Mouse (Mus musculus) gastrocnemius, postnatal 25 days (tissue): ENCODE results near the gene Tnfrsf19. TPM values are rescaled to one million over a fixed set of nuclear protein-coding genes. Genes with fewer than 3 reads are reported as not detected.

ENCODE experiments used
- DNase-seq: peaks from one replicate; pipeline ENCODE4 v3.0.0; 2022
- total RNA-seq, 2 experiments: library from RNA; stranded (reverse); gene quantifications; 1 replicate in 1 of 2; 2 replicates in 1 of 2; pipeline ENCODE4 v1.2.3; 2021

Tnfrsf19 gene
- total RNA-seq, 2 experiments from 2014 or later, result 6.1 to 8.5 TPM

DNA sequence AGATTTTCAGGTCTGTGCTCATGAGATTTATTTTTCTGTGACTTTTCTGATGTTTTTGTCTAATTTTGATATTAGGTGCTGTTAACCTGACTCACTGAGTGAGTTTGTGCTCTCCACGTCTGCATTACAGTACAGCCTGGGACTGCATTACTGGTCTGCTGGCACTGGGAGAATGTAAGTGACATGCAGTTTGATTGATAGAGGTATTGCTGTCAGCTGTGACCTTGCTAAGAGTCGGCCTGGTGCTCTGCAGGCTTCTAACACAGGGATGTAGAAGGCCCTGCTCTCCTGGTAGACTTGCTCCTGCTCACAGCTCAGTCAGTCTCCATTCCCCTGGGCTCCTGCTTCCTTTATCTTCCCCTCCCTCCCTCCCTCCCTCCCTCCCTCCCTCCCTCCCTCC is 25.3 kb downstream of the Tnfrsf19 start:
- DNase-seq, result no peak

DNA sequence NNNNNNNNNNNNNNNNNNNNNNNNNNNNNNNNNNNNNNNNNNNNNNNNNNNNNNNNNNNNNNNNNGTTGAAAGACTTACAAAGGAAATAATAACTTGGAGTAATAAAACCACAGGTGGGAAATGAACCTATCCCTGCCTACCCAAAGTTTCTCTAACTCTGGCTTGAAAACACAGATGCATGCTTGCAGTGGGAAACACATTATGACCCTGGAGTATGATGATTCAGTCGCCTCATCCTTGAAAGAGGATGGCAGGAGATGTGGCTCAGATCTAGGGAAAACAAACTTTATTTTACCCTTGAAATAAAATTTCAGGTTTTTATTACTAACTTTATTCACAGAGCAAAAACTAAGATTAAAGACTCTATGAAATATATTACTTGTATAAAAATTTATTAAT is 26.4 kb downstream of the Tnfrsf19 start:
- no peak for DNase-seq

DNA sequence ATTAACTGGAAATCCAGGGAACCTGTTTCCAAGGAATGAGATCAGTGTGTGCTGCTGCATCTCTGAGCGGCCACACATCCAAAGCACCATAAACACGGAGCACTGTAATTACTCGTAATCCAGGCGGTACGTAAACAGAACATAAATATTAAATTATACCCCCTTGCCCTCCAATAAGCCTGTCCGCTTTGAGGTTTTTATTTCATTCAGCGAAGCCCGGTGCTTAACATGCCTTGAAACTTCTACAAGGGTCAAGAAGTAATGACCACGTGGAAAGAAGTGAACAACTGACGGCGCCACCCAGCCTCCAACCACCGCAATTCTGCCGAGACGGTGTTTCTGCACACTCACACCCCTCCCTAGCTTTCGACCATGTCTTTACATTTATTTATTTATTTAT is 31.7 kb downstream of the Tnfrsf19 start:
- no peak for DNase-seq

DNA sequence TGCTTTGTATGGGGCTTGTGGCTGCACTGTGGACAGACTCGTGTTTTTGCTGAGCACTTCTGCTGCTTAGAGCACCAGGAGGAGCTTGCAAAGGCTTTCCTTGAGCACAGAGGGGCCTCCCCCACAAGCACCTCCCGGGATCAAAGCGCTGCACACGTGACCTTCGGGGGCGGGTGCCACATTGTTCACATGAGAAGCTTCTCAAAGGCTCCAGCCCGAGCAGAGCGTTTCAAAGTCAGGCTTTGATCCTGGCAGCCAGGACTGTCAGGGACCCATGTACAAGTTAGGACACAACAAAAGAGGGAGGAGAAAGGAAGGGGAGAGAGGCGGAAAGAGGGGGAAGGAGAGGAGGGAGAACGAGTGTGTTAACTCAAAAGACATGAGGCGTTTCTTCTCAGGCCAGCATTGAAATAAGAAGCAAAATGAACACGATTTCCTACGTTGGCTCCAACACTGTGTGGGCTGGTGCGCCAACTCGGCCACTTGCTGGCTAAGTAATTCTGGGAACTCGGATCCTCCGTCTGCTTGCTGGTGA is 33.8 kb downstream of the Tnfrsf19 start:
- DNase-seq, result peak; percentile 22

DNA sequence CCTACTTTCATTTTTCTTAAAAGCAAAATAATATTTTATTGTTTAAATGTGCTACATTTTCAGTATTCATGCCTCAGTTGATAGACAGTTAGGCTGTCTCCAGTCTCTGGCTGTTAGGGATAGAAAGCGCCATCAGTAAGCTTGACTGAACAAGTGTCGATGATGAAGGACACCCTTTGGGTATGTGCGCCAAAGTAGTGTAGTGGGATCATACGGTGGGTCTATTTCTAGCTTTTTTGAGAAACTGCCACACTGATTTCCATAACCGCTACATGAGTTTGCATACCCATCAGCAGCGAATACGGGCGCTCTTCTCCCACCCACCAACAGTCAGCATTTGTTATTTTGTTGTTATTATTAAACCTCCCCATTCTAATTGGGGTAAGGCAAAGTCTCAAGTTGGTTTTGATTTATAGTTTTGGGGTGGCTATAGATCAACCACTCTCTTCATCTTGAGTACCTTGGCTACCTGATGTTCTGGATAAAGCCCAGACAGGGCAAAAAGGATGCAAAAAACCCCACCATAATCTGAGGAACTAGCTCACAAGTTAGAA is 34.6 kb downstream of the Tnfrsf19 start:
- no peak for DNase-seq

DNA sequence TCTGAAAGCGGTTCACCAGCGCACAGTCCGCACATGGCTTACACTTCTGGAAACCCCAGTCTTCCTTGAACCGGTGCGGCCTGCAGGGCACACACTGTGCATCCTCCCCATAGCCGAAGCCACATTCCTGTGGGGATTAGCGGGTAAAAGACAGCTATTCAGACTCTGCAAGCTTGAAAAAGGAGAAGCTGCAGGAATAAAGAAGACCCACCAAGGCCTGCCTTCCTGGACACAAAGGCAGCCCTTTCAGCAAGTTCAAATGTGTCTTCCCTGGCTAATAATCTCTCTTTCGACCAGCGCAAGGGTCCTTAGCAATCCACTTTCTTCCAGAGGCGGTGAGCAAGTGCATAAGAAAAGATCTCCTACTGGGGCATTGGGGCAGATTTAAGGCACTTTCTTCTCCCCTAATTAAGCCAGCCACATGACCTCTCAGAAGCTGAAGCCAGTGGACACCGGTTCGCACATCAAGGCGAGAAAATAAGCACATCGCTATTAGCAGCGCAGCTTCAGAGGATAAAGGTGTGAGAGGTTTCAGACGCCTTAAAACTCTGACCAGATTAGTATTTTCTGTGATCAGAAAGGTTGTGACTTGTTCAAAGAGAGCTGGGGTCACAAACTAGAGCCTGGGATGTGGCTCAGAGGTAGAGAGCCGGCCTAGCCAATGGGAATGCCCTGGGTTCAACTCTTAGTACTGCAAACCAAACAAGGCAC is 41.0 kb downstream of the Tnfrsf19 start:
- no peak for DNase-seq

DNA sequence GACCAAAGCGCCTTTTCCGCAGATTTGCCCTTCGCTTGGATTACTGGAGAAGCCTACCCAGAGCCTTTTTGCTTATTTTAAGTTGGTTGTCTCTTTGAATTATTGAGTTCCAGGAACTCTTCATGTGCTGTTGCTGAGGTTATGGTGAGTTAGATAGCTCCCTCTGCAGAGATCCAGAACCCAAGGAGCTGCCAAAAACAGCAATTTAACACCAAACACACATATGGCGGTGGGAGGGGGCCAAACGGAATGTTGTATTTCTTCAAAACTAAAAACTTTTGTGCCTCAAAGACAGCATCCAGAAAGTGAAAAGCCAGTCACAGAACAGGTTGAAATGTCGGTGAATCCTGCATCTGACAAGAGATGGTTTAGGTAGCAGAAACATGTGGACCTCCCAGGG is 42.6 kb downstream of the Tnfrsf19 start:
- no peak for DNase-seq

DNA sequence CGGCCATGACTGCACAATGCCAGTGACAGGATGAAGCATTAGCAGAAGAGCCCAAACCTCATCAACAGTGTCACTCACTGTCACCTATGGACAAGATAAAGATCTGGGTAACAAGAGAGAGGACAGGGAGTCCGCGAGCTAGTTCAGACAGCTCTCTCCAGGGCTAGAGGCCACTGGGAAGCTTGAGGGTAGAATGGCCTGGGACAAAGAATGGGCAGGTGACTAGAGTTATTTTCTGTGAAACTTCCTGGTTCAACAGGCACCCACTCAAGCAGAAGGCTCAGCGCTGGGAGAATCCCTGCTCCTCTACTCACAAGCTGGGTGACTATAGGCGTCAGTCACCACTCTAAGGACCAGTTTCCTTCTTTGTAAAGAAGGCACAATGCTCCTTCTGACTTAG is 46.2 kb downstream of the Tnfrsf19 start:
- no peak for DNase-seq

DNA sequence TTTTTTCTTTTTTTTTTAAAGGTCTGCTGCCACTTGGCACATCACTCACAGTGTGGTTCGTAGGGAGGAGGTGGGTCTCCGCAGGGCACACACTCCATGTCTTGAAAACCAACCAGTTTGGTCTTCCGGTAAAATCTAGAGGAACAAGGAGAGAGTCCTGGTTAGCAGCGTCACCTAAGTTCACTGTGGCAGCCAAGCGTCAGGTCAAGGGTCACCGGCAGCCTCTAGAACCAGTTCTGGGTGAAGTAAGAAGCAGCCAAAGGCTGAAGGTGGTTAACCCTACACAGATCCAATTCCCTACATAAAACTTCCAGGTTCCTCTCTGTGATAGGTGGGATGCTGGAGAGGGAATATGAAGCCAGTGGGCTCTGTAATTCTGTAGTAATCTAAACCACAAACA is 49.7 kb downstream of the Tnfrsf19 start:
- DNase-seq, result no peak

DNA sequence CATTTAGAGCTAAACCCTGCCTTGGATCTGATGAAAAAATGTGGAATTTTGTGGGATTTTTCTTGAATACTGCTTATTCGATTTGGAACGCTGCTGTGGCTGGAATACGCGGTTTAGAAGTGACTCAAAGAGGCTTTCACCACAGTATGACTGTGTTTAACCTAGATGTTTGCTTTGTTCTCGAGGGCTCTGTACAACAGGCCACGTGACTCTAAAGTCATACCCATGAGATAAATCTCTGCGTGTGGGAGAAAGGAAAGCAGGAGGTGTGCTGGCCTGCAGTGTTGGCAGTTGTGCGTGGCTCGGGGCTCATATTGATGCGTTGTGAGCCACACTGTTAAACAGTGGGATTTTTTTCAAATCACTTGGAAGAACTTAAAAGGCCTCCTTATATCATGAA is 52.8 kb downstream of the Tnfrsf19 start:
- DNase-seq, result no peak

DNA sequence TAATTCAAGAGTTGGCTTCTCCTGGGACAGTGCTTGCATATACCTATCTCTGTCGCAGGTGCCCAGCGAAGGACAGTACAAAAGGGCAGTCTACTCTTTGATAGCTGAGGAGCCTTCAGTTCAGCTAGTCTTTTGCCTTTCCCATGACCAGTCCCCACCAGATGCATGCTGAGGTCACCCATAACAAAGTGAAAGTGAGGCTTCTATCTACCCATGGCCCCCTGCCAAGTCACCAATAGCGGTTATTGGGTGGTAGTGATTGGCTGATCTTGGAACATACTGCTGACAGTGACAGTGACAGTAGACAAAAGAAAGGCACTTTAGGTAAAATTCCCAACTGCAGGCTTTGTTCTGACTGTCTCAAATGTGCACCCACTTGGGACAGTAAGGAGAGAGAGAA is 53.2 kb downstream of the Tnfrsf19 start:
- DNase-seq, result no peak

DNA sequence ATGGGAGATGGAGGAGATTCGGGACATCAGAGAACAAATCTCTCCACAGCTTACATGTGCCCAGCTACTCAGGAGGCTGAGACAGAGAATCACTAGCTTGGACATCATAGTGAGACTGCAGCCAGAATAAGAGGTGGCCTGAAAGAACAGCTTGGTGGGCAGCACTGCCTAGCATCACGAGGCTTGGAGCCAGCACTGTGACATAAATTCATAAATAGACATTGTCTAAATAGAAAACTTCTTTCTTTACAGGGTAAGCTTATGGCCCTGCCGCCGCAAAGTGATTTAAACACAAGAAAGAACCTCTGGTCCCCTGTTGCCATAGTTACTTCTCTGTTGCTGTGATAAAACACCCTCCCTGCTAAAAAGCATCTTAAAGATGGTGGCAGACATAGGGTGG is 54.1 kb downstream of the Tnfrsf19 start:
- DNase-seq, result no peak

DNA sequence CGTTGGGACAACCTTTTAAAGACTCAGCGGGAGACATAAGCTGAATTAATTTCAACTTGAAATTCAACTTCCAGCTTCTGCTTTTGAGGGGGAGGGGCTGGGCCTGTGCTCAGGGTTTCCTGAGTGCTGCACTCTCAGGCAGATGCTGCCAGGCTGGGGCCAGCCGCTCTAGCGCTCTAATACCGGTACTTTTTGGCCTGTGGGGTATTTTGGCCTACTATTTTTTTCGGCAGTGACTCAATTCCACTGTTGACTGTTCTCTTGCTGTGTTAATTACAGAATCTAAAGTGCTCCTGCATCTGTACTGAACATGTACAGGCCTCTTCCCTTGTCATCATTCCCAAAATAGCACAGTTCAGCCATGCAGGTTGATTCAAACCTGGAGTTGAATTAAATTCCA is 58.1 kb downstream of the Tnfrsf19 start:
- no peak for DNase-seq

DNA sequence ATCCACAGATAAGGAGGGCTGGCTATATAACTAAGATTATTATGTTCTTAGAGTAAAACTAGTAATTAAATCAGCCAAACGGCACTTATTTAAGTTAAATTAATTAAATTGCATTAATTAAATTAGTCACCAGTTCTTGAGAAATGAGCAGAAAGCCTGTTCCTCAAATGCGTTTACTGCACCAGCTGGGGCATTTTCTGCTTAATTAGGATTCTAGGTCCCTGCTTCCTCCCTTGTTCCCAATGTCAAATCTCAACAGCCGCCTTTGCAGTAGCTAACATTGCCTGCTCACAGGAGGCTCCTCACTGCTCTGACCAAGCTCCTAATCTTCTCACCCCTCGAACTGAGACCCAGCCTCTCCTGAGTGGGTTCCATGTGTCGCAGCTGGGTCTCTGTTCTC is 59.4 kb downstream of the Tnfrsf19 start:
- DNase-seq, result no peak

DNA sequence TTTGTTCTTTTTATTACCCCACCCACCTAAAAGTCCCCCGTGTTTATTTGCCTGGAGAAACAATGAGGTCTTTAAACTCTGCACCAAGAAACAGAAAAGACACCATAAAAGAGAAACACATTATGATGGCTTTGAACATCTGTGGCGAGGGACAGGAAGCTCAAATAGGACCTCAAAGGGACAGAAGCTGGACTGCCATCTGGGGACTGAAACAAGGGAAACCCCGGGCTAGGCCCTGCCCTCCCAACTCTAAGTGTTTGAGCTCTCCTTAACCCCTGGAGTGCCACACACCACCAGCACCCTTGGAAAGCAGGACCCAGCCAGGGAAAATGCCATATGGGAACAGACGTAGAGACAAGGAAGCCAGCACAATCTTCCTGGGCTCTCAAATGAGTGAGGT is 61.2 kb downstream of the Tnfrsf19 start:
- no peak for DNase-seq

DNA sequence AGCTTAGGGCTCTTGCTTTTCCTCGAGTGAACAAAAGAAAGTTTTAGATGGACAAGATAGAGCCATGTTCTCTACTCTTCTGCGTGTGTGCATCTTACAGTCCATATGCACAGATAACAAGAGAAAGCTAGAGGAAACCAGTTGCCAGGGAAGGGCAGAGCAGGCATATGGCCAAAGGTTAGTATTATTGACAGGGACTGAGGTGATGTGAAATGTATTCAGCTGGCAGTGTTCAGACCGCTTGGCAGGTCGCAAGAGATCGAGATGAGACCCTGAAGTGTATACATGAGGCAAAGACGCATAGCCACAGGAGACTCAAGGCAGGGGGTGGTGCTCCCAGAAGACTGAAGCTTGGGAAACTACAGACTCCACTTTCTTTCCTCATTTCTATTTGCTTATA is 62.0 kb downstream of the Tnfrsf19 start:
- no peak for DNase-seq

DNA sequence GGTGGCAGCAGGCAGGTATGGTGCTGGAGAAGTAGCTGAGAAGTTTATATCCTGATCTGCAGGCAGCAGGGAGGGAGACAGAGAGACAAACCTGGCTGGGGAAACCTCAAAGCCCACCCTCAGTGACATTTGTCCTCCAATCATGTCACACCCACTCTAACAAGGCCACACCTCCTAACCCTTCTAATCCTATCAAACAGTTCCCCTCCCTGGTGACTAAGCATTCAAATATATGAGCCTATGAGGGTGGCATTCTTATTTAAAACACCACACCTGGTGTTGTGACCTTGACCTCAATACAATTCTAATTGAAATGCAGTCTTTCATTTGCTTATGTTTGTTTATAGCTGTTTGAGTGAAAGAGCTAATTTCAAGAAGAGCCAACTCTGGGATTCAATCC is 64.2 kb downstream of the Tnfrsf19 start:
- DNase-seq, result no peak

DNA sequence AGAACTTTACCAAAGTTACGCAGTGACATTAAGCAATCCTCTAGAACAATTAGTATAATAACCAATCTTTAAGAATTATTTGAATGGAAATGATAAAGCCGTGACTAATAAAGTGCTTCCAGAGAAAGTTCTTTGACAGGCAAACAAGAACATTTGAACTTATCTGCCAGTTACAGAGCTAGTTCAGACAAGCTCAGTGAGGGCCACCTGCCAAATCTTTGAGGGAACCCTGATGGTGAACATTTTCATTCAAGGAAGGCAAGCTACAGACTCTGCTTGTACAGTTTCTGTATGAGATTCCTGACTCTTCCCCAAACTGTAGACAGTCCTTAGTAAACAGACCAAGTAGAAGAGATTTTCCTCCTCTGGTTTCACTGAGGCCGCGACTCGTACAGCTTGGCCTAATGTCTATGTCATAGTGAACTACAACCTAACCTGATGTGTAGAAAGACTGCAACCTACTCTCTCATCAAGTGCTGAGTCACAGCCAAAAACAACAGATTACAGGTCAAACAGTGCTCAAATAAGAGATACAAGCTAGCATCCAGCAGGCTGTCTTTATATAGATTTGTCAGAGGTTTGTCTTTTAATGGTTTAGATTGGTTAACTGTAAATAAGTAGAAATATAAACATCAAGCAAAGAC is 65.9 kb downstream of the Tnfrsf19 start:
- DNase-seq, result no peak

DNA sequence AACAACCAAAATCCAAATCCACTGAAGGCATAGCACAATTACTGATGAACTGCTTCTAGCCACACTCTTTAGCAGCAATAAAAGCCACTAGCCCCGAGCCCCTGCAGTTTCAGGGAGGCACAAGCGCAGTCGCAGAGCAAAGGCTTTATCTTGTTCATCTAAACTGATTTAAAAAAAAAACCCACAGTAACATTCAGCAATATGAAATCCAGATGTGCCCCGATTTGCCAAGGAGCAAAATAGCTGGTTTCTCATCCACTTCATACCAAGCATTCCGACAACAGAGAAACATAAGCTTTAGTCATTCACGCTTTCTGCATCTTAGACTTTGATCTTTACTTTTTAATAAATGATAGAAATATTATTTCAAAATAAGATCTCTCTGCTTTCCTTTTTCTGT is 68.2 kb downstream of the Tnfrsf19 start:
- no peak for DNase-seq

DNA sequence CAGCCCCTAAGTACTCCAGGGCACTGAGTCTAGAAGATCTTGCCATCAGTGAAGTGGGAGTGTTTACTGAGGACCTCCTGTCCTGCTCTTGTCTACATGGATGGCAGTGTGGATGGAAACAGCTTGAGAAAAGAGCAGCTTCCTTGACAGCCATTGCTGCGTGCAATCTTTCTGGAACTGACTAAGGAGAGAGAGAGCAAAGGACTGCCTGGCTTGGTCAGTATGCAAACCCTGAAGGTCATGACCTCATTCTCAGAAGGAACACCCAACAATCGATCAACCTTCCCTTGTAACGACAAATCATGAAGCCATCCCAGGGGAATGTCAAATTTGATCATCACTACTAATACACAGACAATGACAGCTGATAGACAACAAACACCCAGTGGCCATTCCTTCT is 70.1 kb downstream of the Tnfrsf19 start:
- no peak for DNase-seq

DNA sequence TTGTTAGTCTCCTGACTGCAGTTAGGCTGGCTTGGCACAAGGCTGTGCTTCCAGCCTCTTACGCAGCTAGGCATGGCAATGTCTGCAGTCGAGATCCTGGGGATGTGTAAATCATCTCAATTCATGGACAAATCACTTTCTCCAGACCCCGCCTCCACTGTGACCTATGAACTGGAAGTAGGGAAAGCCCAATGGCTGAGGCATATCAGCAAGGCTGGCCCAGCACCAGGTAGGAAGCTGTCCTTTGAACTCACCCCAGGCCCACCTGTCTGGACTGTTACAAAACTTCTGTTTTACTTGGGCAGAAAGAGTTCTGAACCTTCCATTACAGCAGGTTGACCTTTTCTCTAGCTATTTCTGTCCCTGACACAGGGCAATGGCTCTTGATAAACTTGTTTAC is 70.6 kb downstream of the Tnfrsf19 start:
- no peak for DNase-seq

DNA sequence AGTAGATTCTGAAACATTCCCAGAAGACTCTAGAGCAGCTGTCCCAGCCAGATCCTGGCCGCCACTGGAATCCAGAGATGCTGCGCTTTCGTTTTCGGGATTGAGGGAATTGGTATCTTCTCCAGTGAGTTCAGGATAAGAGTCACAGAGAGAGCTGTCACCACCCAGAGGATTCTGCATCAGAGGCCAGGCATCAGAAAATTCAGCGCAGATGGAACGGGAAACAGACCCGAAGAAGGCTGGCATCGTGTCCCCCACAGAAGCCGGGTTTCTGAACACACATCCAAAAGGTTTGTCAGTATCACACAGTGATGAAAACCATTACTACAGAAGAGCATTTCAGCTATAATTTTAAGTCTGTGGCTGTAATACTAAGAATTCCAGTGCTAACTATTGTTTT is 75.3 kb downstream of the Tnfrsf19 start:
- no peak for DNase-seq

DNA sequence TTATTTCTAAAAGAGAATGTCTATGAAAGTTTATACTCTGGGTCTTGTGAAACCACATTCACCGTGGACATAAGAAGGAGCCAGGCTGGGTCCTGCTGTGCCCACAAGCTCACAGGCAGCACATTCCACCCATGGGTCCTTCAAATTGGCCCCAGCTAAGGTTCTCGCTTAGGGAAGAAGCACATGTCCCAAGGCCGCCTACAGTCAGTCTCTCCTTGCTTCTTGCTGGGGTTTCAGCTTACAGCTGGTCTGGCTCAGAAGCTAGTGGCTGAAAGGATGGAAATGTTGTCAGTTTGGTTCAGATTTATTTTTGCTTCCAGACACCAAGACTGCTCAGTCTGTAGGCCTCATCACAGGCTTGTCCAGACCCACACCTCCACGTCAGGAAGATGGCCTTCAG is 80.2 kb downstream of the Tnfrsf19 start:
- DNase-seq, result no peak
